Mouse (Mus musculus) hindbrain, embryonic 12.5 days (tissue): ENCODE measurements around the gene Zfp384. TPM values are rescaled to one million over a fixed set of nuclear protein-coding genes. Genes with fewer than 3 reads are reported as not detected.

ENCODE experiments used
- ATAC-seq: fragments of 200-750 bp; cut with Nextera tagmentation; 2 replicates; pipeline ENCODE4 v1.8.0; 2017; ENCODE audit warnings: moderate TSS enrichment; ENCODE audit not compliant: low FRiP score
- H3K27ac ChIP-seq: fragments of 300-500 bp; sonication (generic); 2 replicates; pipeline ENCODE4 v1.5.1; 2016; ENCODE audit warnings: mild to moderate bottlenecking
- H3K27me3 ChIP-seq: fragments of 300-500 bp; sonication (generic); 2 replicates; pipeline ENCODE4 v1.6.1; 2016; ENCODE audit warnings: mild to moderate bottlenecking
- H3K36me3 ChIP-seq: fragments of 300-500 bp; sonication (generic); 2 replicates; pipeline ENCODE4 v1.6.1; 2016; ENCODE audit warnings: mild to moderate bottlenecking
- H3K4me1 ChIP-seq: fragments of 300-500 bp; sonication (generic); 2 replicates; pipeline ENCODE4 v1.6.1; 2016
- H3K4me2 ChIP-seq: fragments of 300-500 bp; sonication (generic); replicated peaks from 2 replicates; pipeline ENCODE4 v1.6.1; 2016; ENCODE audit warnings: mild to moderate bottlenecking
- H3K4me3 ChIP-seq: fragments of 300-500 bp; sonication (generic); 2 replicates; pipeline ENCODE4 v1.5.1; 2016; ENCODE audit warnings: mild to moderate bottlenecking
- H3K9ac ChIP-seq: fragments of 300-500 bp; sonication (generic); 2 replicates; pipeline ENCODE4 v1.6.1; 2016; ENCODE audit warnings: mild to moderate bottlenecking, moderate library complexity
- H3K9me3 ChIP-seq: fragments of 300-500 bp; sonication (generic); replicated peaks from 2 replicates; pipeline ENCODE4 v1.6.1; 2016; ENCODE audit warnings: mild to moderate bottlenecking
- WGBS: fragments of 180-500 bp; shearing (Covaris S2); methylation state at CpG from one replicate; pipeline ENCODE4 v1.1.7; 2016; 5-methylcytosine and 5-hydroxymethylcytosine counted together
- polyA plus RNA-seq: library from polyadenylated mRNA; unstranded; fragments of >200 nt; fragmentation: Nextera tagmentation; extraction: Ambion mirVana; gene quantifications from 2 replicates; pipeline ENCODE4 v1.2.1, GENCODE M21; 2016

Gene Zfp384
- polyA plus RNA-seq, result 21.6 and 22.3 TPM in 2 replicates

GRCm38 (mm10) chr6:125009129-125009180, at the start of gene Zfp384:
Gene Zfp384 (plus strand): TSS chr6:125009145.
- H3K9me3 ChIP-seq, result no peaks in the 10 kb centered on the region

GRCm38 (mm10) chr6:124959960-124960359, 49.0 kb upstream of the Zfp384 start:
- Histone ChIP-seq H3K9me3 (no peaks in the 10 kb centered on the region), H3K36me3 (peaks cover 62% of the 10 kb centered on the region)
- WGBS, result 96% methylated on average over 13 of the region's 13 CpGs

More at GRCm38 (mm10) chr6:125009129-125009180, at the start of gene Zfp384:
- no peak for ATAC-seq
- Histone ChIP-seq H3K4me3 (peak within 1 kb of the TSS; percentile 93), H3K9ac (peak within 1 kb of the TSS; percentile 96), H3K4me2 (peak within 1 kb of the TSS; percentile 89), H3K27ac (peak within 1 kb of the TSS; percentile 99), H3K27me3 (0 out of 2 replicates have a peak, but pooled peaks cover 4% of the 10 kb centered on the region), H3K4me1 (peaks cover 28% of the 10 kb centered on the region), H3K36me3 (peaks cover 23% of the 10 kb centered on the region; the same call in 1 of the 2 replicates)
- no CpG with 5 or more reads among the region's 3 CpGs for WGBS

GRCm38 (mm10) chr6:124961021-124961420, 47.9 kb upstream of the Zfp384 start:
- ATAC-seq, result no peak
- WGBS, result 95% methylated on average over 12 of the region's 12 CpGs
- H3K4me2 ChIP-seq, result no peak overlapping the region
- H3K27ac ChIP-seq, result no peak overlapping the region
- H3K4me3 ChIP-seq, result no peak overlapping the region
- no peaks in the 10 kb centered on the region for H3K27me3 ChIP-seq
- no peaks in the 10 kb centered on the region for H3K9me3 ChIP-seq
- peaks cover 13% of the 10 kb centered on the region for H3K4me1 ChIP-seq
- peaks cover 53% of the 10 kb centered on the region for H3K36me3 ChIP-seq
- no peak overlapping the region for H3K9ac ChIP-seq

More at GRCm38 (mm10) chr6:124959960-124960359, 49.0 kb upstream of the Zfp384 start:
- Histone ChIP-seq H3K27me3 (no peaks in the 10 kb centered on the region), H3K9ac (no peak overlapping the region), H3K4me3 (no peak overlapping the region), H3K4me1 (peaks cover 8% of the 10 kb centered on the region), H3K27ac (no peak overlapping the region), H3K4me2 (no peak overlapping the region)
- no peak for ATAC-seq

- H3K4me1 ChIP-seq, result peaks cover 16% of the 10 kb centered on the region
- H3K4me3 ChIP-seq, result peak overlapping the region; percentile 80
- peaks cover 27% of the 10 kb centered on the region for H3K36me3 ChIP-seq
- ATAC-seq, result peak; percentile 14
- WGBS, result 40% methylated on average over 16 of the region's 16 CpGs
- no peaks in the 10 kb centered on the region; the same call in 1 of the 2 replicates for H3K9me3 ChIP-seq
- H3K27ac ChIP-seq, result peak overlapping the region; percentile 91; the same call in 1 of the 2 replicates
- H3K9ac ChIP-seq, result peak overlapping the region; percentile 84
- H3K27me3 ChIP-seq, result no peaks in the 10 kb centered on the region
- H3K4me2 ChIP-seq, result peak overlapping the region; percentile 94
Measured at GRCm38 (mm10) chr6:124964638-124965037, 44.3 kb upstream of the Zfp384 start.

- Histone ChIP-seq H3K9me3 (no peaks in the 10 kb centered on the region; the same call in 1 of the 2 replicates), H3K36me3 (peaks cover 21% of the 10 kb centered on the region), H3K4me3 (peak within 1 kb of the TSS; percentile 80), H3K9ac (peak within 1 kb of the TSS; percentile 84), H3K4me2 (peak within 1 kb of the TSS; percentile 94), H3K27me3 (no peaks in the 10 kb centered on the region), H3K4me1 (peaks cover 16% of the 10 kb centered on the region), H3K27ac (peak within 1 kb of the TSS; percentile 91)
- ATAC-seq, result peak; percentile 96
- WGBS, result under 1% methylated on average over 68 of the region's 68 CpGs
Measured at GRCm38 (mm10) chr6:124965088-124965719, 43.7 kb upstream of the Zfp384 start, which contains the start of gene Cops7a. Gene Cops7a (minus strand): TSS chr6:124965538.

GRCm38 (mm10) chr6:124965747-124966146, 43.2 kb upstream of the Zfp384 start:
- peaks cover 16% of the 10 kb centered on the region for H3K36me3 ChIP-seq
- peak overlapping the region; percentile 94 for H3K4me2 ChIP-seq
- H3K4me1 ChIP-seq, result peaks cover 16% of the 10 kb centered on the region
- no peaks in the 10 kb centered on the region; the same call in 1 of the 2 replicates for H3K9me3 ChIP-seq
- H3K9ac ChIP-seq, result peak overlapping the region; percentile 84
- WGBS, result 15% methylated on average over 15 of the region's 15 CpGs
- ATAC-seq, result peak; percentile 20; the same call in 1 of the 2 replicates
- peak overlapping the region; percentile 91 for H3K27ac ChIP-seq
- no peaks in the 10 kb centered on the region for H3K27me3 ChIP-seq
- H3K4me3 ChIP-seq, result peak overlapping the region; percentile 80

GRCm38 (mm10) chr6:124966466-124967118, 42.4 kb upstream of the Zfp384 start:
- Histone ChIP-seq H3K27me3 (no peaks in the 10 kb centered on the region), H3K9me3 (no peaks in the 10 kb centered on the region; the same call in 1 of the 2 replicates), H3K36me3 (peaks cover 12% of the 10 kb centered on the region), H3K4me2 (peak overlapping the region; percentile 94; the same call in 1 of the 2 replicates), H3K9ac (no peak overlapping the region), H3K4me1 (peaks cover 16% of the 10 kb centered on the region), H3K4me3 (peak overlapping the region; percentile 80; the same call in 1 of the 2 replicates), H3K27ac (no peak overlapping the region)
- WGBS, result 95% methylated on average over 7 of the region's 7 CpGs
- no peak for ATAC-seq

GRCm38 (mm10) chr6:124967766-124968165, 41.2 kb upstream of the Zfp384 start:
- Histone ChIP-seq H3K9ac (no peak overlapping the region), H3K9me3 (no peaks in the 10 kb centered on the region; the same call in 1 of the 2 replicates), H3K4me3 (no peak overlapping the region), H3K4me2 (no peak overlapping the region), H3K27me3 (no peaks in the 10 kb centered on the region), H3K36me3 (peaks cover 3% of the 10 kb centered on the region; the same call in 1 of the 2 replicates), H3K4me1 (peaks cover 16% of the 10 kb centered on the region), H3K27ac (no peak overlapping the region)
- WGBS, result 63% methylated on average over 4 of the region's 4 CpGs
- no peak for ATAC-seq

GRCm38 (mm10) chr6:124992241-124992640, 16.7 kb upstream of the Zfp384 start:
- H3K27me3 ChIP-seq, result peaks cover 48% of the 10 kb centered on the region
- no peaks in the 10 kb centered on the region for H3K36me3 ChIP-seq
- H3K9me3 ChIP-seq, result peaks cover 8% of the 10 kb centered on the region; the same call in 1 of the 2 replicates
- ATAC-seq, result no peak
- no peak overlapping the region for H3K27ac ChIP-seq
- H3K9ac ChIP-seq, result no peak overlapping the region
- H3K4me3 ChIP-seq, result no peak overlapping the region
- WGBS, result 86% methylated on average over 4 of the region's 4 CpGs
- no peak overlapping the region for H3K4me2 ChIP-seq
- peaks cover 4% of the 10 kb centered on the region for H3K4me1 ChIP-seq

GRCm38 (mm10) chr6:124993365-124993764, 15.6 kb upstream of the Zfp384 start:
- peaks cover 8% of the 10 kb centered on the region; the same call in 1 of the 2 replicates for H3K9me3 ChIP-seq
- H3K36me3 ChIP-seq, result no peaks in the 10 kb centered on the region
- peaks cover 12% of the 10 kb centered on the region for H3K4me1 ChIP-seq
- H3K27me3 ChIP-seq, result peaks cover 59% of the 10 kb centered on the region
- WGBS, result 84% methylated on average over 9 of the region's 9 CpGs
- no peak overlapping the region for H3K9ac ChIP-seq
- no peak for ATAC-seq
- no peak overlapping the region for H3K4me2 ChIP-seq
- no peak overlapping the region for H3K4me3 ChIP-seq
- H3K27ac ChIP-seq, result no peak overlapping the region

- Histone ChIP-seq H3K36me3 (no peaks in the 10 kb centered on the region), H3K4me3 (no peak overlapping the region), H3K9ac (no peak overlapping the region), H3K9me3 (peaks cover 8% of the 10 kb centered on the region; the same call in 1 of the 2 replicates), H3K27ac (no peak overlapping the region), H3K4me2 (peak overlapping the region; percentile 24; the same call in 1 of the 2 replicates), H3K4me1 (peaks cover 12% of the 10 kb centered on the region), H3K27me3 (peaks cover 65% of the 10 kb centered on the region)
- 11% methylated on average over 11 of the region's 11 CpGs for WGBS
- no peak for ATAC-seq
Measured at GRCm38 (mm10) chr6:124993876-124994275, 15.1 kb upstream of the Zfp384 start.

- no peak overlapping the region for H3K9ac ChIP-seq
- WGBS, result 81% methylated on average over 7 of the region's 7 CpGs
- no peak overlapping the region for H3K27ac ChIP-seq
- H3K4me1 ChIP-seq, result peaks cover 12% of the 10 kb centered on the region
- no peak overlapping the region for H3K4me2 ChIP-seq
- H3K4me3 ChIP-seq, result no peak overlapping the region
- ATAC-seq, result no peak
- peaks cover 1% of the 10 kb centered on the region; the same call in 1 of the 2 replicates for H3K9me3 ChIP-seq
- peaks cover 78% of the 10 kb centered on the region for H3K27me3 ChIP-seq
- no peaks in the 10 kb centered on the region for H3K36me3 ChIP-seq
Measured at GRCm38 (mm10) chr6:124995246-124995645, 13.7 kb upstream of the Zfp384 start.
